Mouse (Mus musculus): ENCODE measurements at regions not wholly inside any gene's neighbourhood (a gene's known extent, or its start where the extent isn't known, plus 50 kb on each side); places are given as distances from the start of the nearest gene placed in this dataset.

DNA sequence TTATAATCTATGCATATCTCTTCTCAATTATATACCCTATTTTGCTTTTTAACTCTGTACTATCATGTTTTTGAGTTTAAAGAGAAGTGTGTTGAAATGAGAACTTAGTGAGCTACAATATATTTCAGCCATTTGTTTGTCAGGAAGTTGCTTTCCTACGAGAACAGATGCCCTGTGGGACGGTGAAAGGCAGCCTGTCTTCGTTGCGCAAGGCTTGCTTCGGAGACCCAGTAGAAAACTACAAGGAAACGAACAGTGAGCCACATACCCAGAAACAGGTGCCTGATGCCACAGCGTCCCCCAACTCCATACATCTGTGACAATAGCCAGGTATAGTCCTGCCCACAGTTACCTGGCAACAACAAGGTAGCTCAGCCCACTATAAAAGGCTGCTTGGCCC lies 1377.7 kb upstream of the Cdh8 start:
- TF ChIP-seq POLR2A (IDR thresholded peaks at IDR 0.05; ENCODE audit: insufficient read depth, low read length) (no peak), EP300 (IDR thresholded peaks at IDR 0.05; ENCODE audit: insufficient read depth, low read depth, low read length) (no peak), CTCF (IDR thresholded peaks at IDR 0.05; ENCODE audit: low read depth, low read length) (no peak)

Data from ES-Bruce4 (cell line).